Mouse (Mus musculus) hematopoietic stem cell, adult 5-6 weeks (primary cell): ENCODE results near the gene Nfyc. TPM values are rescaled to one million over a fixed set of nuclear protein-coding genes. Genes with fewer than 3 reads are reported as not detected.
A peak's percentile ranks its signal among the peaks of the same experiment; 100 is the strongest.

Experiments
- ATAC-seq, 2 experiments: fragments of 125-278 bp in 1 of 2; replicated peaks in 1 of 2; 2 replicates each; pipeline ENCODE4 v1.8.0; 2016 to 2017; ENCODE audit warnings: inconsistent platforms in 2 of 2, mild to moderate bottlenecking in 2 of 2, moderate number of reproducible peaks in 2 of 2, low read depth in 1 of 2, moderate TSS enrichment in 1 of 2; ENCODE audit not compliant: low FRiP score in 2 of 2, poor library complexity in 2 of 2, severe bottlenecking in 2 of 2, insufficient read depth in 1 of 2, low TSS enrichment in 1 of 2
- total RNA-seq: library from RNA; stranded (forward); fragments of 172-1452, 232-1000 nt; gene quantifications from 2 replicates; pipeline ENCODE4 v1.2.3, GENCODE M21; 2017

Nfyc gene
- total RNA-seq, result 49.2 and 64.7 TPM in 2 replicates

DNA sequence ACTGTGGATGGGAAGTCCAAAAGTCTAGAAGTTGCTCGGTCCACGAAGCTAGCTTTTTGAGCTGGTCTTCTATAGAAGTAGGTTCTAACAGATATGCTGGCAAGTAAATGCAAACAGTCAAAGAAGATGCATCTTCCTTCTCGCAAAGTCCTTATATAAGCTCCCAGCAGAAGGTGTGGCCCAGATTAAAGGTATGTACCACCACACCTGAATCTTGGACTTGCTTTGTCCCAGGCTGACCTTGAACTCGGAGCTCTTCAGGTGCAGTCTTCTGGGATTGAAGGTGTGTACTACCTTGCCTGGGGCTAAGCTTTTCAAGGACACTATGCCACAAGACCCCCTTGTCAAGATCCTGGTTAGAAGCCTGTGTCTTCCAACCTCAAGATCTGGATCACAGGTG, at the start of gene Nfyc:
TSS of gene Nfyc (minus strand) at position 101 of the 400 bp plus-strand sequence.
- no peak for ATAC-seq

DNA sequence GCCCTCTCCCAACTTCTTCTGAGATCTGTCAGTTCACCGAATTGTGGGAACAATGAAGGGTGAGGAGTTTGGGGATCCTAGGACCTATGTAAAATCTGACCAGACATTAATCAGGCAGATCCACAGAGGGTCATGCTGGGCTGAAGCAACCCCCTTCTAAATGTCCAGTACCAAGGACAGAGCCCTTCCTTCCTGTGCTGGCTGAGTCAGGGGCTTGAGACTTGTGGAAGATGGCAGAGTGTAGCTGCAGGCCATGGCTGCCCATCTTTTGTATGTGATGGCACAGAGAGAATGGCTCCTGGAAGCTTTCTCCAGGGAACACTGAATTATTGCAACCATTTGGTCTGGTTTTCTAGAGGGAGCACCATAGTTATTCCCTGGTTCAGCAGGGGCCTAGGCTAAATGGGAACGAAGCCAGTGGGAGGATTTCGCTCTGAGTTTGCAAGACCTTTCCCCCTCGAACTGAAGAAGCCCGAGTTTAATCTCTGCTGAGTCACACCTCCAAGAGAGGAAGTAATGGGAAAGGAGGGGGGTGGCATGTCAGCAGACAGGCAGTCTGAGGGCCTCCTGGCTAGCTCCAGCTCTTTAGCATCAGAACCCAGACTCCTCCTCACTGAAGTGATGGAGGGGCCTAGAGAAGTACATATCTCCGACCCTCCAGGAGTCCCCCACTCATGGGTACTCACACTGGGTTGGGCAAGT, 49.5 kb upstream of the Nfyc start:
- peak; percentile 63 to 66 for ATAC-seq

DNA sequence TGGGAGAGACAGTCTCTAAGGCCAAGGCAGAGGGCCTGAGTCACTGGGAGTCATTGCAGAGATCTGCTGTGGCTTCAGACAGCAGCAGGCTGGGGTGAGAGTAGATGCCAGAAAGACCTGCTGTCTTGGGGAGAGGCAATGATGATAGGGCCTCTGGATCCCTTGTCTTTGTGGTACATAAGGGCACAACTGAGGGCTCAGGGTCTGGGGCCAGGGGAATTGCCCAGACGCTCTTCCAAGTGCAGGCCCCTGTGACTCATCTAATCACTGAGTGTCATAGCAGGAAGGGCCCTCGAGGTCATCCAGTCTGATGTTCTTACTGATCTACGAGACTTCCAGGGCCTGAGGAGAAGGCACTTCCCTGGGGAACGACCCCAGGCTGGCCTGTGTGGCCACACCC, 48.0 kb upstream of the Nfyc start:
- ATAC-seq, result no peak

DNA sequence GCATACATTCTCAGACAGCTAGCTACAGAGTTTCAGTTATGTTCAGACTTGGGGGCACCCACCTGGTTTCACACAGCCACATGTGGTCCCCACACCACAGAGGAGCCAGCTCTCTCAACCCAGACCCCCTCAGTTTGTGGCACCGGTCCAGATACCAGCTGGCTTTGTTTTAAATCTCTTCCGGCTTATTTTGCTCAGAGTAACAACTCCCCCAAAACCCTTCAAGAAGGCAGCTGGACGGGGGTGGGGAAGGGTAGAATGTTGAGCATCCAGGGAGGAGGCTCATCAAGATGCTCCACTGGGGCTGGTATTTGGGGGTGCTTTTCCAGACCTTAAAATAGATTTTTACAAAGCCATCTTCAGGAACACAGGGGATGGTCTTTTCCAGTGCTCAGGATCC, 47.4 kb upstream of the Nfyc start:
- ATAC-seq, result no peak

DNA sequence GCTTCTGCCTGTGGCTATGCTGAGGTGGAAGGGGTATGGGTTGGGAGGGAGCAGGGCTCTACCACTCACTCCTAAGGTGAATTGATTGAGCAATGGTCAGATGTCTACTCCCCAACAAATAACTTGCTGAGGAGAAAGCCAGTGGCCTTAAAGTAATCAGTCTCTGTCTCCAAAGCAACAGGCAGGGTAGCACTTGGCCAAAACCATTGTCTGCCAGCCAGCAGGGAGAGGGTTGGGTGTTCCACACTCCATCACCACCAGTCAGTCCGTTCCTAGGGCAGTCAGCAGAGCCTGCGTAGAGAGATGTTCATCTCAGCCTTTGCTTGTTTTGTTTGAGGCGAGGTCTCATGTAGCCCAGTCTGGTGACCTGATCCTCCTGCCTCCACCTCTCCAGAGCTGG, 44.6 kb upstream of the Nfyc start:
- ATAC-seq, result no peak

DNA sequence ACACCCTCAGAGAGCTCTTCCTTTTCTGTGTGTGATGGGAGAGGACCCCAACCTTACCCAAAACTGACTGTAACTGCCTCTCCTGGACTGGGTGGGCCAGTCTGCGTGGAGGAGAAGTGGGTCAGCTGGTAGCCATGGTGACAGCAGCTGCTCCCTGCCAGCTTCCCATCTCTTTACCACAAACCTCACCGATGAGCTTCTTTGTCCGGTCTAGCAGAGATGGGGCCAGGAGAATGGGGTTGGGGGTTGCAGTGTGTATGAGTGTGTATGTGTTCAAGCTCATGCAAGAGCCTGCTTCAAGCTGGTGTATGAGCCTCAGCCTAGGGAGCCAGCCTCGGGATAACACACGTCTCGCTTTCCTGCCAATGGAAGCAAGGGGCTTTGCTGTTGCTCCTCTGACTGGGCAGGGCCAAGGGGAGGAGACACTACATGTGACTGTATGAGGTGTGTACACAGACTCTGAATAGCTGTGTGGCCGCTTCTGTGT, 38.9 kb upstream of the Nfyc start:
- ATAC-seq, result no peak

DNA sequence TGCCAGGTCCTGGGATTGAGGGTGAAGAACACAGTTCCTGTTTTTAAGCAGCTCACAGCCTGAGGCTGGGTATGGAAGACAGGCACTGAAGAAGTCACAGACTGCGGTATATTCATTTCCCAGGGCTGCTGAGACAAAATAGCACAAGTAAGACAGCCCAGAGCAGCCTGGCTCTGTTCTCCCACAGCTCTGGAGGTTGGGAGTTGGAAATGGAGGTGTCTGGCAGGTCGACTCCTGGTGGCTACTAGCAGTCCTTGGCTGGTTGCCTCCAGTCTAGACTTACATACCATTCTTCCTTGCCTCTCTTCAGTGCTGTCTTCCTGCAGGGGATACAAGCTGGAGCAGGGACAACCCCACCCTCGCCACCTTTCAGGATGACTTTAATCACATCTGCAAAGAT, 37.6 kb upstream of the Nfyc start:
- no peak for ATAC-seq

DNA sequence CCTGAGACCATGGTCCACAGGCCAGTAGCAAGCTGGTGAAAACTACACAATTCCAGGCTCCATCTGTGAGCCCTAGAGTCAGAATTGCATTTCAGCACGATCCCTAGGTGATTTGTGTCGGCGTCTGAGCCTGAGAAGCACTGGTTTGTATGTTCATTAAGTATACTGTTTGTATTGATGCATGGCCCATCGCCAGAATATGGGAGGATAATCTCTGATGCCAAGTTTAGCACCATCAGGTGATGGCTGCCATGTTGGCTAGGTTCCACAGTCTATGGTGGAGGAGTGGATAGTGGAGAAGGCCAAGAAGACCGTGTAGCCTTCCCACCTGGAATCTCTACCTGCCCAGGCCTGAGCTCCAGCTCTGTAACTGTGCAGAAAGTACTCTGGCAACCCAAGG, 36.9 kb upstream of the Nfyc start:
- ATAC-seq, result no peak

DNA sequence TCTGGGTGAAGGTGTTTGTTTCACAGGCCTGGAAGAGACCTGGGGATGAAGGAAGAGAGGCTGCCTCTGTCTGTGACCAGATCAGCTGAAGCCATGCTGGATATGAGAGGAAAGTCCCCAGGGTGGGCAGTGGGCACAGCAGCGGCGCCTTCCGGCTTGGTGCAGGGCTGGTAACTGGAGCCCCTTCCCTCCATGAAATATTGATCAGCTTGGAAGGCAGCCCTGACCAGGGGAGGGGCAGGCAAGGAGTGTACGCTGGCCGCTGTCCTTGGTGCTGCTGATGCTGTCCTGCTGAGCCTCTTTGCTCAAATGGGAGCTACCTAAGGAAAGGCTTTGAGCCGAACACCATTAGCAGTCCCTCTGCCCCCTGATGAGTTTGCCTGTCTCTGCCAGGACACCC, 34.8 kb upstream of the Nfyc start:
- ATAC-seq, result peak; percentile 72 to 86

DNA sequence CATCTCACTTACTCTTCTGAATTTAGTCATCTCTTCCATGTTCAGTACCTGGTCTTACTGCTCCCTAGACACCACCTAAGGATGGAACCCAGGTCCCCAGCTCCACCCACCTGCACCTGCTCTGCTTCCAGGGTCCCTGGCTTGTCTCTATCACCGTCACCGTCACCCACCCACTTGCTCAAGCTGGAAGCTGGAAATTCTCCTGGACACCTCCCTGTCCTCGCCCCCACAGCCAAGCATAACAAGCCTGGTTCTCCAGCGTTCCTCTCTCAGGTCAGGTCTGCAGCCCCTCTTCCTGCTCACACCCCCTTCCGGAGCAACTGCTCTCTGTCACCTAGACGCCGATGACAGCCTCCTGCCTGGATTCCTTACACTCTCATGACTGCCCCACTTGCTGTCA, 28.5 kb upstream of the Nfyc start:
- ATAC-seq, result no peak

DNA sequence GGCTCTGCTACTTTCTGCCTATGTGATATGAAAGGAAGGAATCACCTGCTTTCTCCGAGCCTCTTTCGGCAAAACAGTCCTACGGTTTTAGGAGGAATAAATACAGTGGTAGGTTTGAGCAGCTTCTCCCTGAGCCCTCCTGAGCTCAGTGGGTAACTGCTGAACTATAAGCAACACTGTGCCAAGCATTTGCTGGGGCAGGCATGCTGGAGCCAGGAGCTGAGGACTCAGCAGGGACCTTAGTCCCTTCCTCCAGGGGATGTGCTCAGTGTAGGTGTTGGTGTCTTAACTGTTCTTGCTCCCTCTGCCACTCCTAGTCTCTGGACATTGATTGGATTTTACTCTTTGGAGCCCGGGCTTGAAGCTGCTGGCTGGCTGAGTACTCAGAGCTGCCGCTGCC, 25.0 kb upstream of the Nfyc start:
- ATAC-seq, result no peak

DNA sequence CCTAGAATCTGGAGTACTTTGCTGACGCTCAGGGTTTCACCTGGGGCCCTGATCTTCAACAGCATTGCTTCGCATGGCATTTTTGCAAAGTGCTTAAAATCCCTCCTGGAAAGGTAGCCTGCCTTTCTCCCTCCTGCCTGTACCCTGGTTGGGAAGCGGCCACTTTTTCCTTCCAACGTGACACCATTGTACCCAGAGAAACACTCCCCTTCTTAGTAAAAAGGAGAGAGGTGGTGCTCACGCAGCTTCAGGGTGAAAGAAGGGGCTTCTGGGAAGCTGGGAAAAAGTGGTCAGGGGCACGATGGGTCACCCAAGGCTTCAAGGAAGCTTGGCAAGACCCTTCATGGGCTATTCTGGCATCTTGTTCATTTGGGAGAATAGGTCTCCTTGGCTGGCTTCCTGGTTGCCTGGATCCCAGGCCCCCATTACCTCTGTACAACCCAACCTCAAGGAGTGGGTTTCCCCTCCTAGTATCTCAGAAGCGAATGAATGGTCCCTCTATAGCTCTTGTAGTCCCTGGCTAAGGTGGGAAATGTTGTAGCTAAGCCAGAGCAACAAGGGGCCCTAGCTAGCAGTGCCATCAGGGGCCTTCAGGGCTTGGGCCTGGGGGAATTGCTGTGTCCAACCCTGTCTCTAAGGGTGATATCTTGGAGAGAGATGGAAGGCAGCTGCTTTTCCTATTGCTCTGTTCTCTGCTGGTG, 24.1 kb upstream of the Nfyc start:
- no peak for ATAC-seq

DNA sequence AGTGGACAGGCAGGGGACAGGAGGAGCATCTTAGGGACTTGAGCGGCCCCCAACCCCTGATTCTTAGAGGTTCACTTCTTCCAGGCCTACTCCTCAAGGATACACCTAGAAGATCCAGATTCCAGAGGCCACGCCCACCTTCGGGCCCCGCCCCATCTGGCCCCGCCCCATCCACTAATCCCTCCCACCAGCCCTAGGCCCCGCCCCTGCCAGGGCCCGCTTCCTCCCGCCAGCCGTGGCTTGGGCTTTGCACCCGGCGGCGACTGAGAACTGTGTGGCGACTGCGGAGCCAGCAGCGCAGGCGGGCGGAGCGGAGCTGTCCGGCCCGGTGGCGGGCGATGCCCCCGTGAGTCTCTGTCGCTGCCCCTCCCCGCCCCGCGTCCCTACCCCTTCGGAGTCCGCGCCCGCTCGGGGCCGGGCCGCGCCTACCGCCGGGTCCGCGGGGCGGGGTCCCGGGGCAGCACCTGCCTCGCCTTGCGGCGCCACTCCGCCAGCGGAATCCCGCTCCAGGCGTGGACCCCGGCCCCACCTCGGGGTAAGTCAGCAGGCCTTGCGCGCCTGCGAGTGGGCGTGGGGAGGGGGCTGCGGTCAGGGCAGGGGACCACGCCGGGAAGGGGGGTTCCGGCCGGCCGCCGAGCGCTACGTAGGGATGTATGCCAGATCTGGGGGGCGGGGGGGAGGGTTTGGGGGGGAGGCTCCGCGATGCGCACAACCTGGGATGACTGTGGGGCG, 23.4 kb upstream of the Nfyc start, which contains the start of gene Rims3:
TSS of gene Rims3 (plus strand) at position 229 of the 732 bp plus-strand sequence.
- peak; percentile 68 to 72 for ATAC-seq

DNA sequence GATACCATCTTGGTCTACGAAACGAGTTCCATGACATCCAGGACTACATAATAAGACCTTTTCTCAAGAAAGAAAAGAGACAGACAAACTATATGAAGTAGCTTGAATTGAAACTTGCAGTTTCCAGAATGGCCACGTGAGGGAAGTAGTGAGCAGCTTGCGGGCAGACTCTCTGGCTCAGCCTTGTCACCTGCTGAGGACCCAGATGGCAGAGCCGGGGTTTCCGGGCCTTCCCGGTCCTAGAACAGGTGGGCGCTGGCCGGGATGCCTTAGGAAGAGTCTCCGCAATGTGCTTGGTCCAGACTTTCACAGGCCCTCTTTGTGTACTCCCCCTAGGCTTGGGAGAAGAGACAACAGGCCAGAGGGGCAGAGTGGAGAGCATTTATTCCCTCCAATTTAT, 19.6 kb upstream of the Nfyc start:
- ATAC-seq, result peak; percentile 57 to 74

DNA sequence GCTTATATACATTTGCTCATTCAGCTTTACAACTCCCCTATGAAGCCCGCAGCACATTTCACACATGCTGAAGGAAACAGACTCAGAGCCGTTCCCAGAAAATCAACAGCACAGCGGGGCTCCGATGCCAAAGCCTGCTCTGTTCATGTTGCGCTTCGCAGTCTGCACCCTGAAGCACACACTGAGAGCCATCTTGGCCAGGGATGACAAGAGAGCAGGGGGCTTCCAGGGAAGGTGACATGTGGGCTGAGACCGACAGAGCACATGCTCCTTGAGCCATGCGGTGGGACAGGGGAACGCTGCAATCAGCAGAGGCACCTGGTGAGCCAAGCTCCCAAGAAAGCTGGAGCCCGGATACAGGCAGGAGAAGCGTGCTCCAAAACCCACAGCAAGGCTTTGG, 18.1 kb upstream of the Nfyc start:
- ATAC-seq, result no peak

DNA sequence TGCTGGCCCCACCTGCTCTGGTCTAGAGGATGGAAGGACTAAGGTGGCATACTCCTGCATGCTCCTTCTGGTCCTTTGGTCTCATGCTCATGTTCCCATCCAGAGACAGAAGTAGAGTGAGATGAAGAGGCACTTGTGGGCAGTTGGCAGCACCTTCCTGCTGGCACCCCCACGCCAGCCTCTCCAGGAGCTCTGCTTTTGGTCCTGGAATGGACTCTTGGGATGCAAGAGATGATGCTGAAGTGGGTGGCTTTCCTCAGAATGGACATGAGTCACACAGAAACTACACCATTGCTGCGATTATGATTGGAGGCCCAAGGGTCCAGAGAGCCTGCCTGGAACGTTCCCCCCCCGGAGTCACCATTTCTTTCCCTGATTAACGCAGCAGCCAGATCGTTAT, 17.5 kb upstream of the Nfyc start:
- no peak for ATAC-seq

DNA sequence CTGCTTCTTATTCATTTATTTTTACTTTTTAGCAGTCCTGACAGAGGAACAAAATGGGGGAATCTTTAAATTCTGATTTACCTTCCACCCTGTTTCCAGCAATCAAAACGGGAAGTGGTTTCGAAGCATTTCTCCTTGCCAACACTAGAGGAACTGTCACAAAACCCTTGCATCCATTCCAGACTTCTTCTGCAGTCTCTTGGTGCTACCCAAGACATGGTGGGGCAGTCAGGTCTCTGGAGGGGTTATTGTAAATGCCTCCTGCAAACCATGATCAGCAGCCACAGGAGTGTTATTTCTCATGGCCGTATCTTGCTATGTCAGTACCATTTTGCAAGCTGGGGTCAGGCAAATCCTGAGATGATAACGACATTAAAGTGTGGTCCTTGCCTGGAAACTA, 13.7 kb upstream of the Nfyc start:
- peak; percentile 46 to 72; a peak in 2 of 4 replicates for ATAC-seq

DNA sequence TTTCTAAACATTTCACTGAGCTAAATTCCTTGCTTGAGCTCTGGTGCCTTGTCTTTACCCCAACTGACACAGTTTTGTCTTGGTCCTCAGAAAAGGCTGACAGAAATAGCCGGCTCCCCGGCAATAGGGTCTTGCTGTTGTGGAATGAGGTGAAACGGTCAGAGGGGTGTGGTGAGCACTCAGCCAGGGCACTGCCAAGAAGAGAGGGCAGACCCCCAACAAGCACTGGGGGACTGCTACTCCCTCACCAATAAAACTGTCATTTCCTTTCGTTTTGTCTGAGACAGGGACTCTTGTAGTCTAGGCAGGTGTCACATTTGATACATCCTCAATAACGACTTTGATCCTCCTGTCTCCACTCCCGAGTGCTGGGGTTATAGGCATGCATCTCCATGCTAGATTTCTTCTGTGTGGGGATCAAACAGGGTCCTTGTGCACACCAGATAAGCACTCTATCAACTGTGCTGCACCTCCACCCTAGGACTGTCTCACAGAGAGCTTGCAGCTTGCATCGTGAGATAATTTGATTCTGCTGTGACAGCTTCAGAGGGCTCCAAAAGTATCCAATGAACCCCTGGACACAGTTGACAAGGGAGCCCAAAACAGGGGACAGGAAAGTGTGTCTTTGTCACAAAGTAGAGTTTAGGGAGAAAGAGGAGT, 13.2 kb upstream of the Nfyc start:
- ATAC-seq, result peak in 1 of 2 experiments; percentile 45; a peak in 2 of 4 replicates
